Mouse (Mus musculus) embryonic facial prominence, embryonic 14.5 days (tissue): ENCODE data around the gene B3gat2. TPM values are rescaled to one million over a fixed set of nuclear protein-coding genes. Genes with fewer than 3 reads are reported as not detected.

ENCODE experiments used
- ATAC-seq: fragments of 200-750 bp; cut with Nextera tagmentation; 2 replicates; pipeline ENCODE4 v1.8.0; 2017; ENCODE audit warnings: low read depth, moderate number of reproducible peaks, moderate TSS enrichment
- DNase-seq: peaks from one replicate; pipeline ENCODE4 v3.0.0-alpha.2; 2015; ENCODE audit warnings: low spot score
- H3K27ac ChIP-seq: fragments of 300-500 bp; sonication (generic); replicated peaks from 2 replicates; pipeline ENCODE4 v1.5.1; 2014; ENCODE audit warnings: low read depth, mild to moderate bottlenecking, low read length, moderate library complexity
- H3K27me3 ChIP-seq: fragments of 300-500 bp; sonication (generic); replicated peaks from 2 replicates; pipeline ENCODE4 v1.6.1; 2014; ENCODE audit warnings: low read length; ENCODE audit not compliant: control insufficient read depth, insufficient read depth
- H3K36me3 ChIP-seq: fragments of 300-500 bp; sonication (generic); 2 replicates; pipeline ENCODE4 v1.6.1; 2014; ENCODE audit warnings: low read length, mixed read lengths; ENCODE audit not compliant: control insufficient read depth, insufficient read depth
- H3K4me1 ChIP-seq: fragments of 300-500 bp; sonication (generic); 2 replicates; pipeline ENCODE4 v1.6.1; 2014; ENCODE audit warnings: antibody characterized with exemption, low read length; ENCODE audit not compliant: control insufficient read depth, insufficient read depth
- H3K4me2 ChIP-seq: fragments of 300-500 bp; sonication (generic); 2 replicates; pipeline ENCODE4 v1.6.1; 2014; ENCODE audit warnings: low read depth, mild to moderate bottlenecking, low read length, moderate library complexity, mixed read lengths
- H3K4me3 ChIP-seq: fragments of 300-500 bp; sonication (generic); 2 replicates; pipeline ENCODE4 v1.5.1; 2014; ENCODE audit warnings: low read depth, mild to moderate bottlenecking, low read length
- H3K9ac ChIP-seq: fragments of 300-500 bp; sonication (generic); 2 replicates; pipeline ENCODE4 v1.6.1; 2014; ENCODE audit warnings: low read depth, mild to moderate bottlenecking, low read length, moderate library complexity, mixed read lengths
- H3K9me3 ChIP-seq: fragments of 300-500 bp; sonication (generic); 2 replicates; pipeline ENCODE4 v1.6.1; 2016; ENCODE audit warnings: low read length; ENCODE audit not compliant: control insufficient read depth
- WGBS: fragments of 180-500 bp; shearing (Covaris S2); extraction: QIAGEN DNeasy Blood & Tissue Kit; methylation state at CpG from one replicate; pipeline ENCODE4 v1.1.7; 2014; 5-methylcytosine and 5-hydroxymethylcytosine counted together
- polyA plus RNA-seq: library from polyadenylated mRNA; unstranded; fragments of >200 nt; fragmentation: Nextera tagmentation; extraction: Ambion mirVana; gene quantifications from 2 replicates; pipeline ENCODE4 v1.2.1, GENCODE M21; 2014

The B3gat2 gene
- polyA plus RNA-seq, 1 experiment from 2014 or later = 0.64 TPM

DNA sequence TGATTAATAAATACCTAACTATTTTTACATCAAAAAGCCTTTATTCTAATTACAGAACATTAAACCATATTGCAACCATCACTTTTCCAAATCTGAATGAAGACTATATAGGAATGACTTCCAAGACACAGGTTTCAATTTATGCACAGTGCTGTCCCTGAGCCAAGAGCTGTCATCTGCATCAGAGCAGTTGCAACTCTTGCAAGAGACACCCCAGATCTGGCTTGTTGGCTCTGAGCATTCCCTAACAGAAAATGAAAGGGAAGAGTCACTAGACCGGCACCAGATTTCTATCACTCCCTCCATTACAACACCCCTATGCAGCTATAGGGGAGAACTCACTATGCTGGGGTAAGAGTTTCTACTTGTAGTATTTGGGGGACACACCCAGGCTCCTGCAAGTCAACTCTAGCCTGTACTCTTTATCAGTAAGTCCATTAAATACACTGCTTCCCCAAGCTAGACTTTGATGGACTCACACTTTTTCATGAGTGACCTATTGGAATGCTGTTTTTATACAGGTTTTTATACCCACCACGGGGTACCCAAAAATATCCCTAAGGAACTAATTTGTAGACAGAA lies 122.6 kb downstream of the B3gat2 start:
- Histone ChIP-seq H3K4me2 (no peak overlapping the region), H3K27ac (no peak overlapping the region), H3K9ac (no peak overlapping the region), H3K27me3 (no peaks in the 10 kb centered on the region), H3K36me3 (no peaks in the 10 kb centered on the region), H3K4me1 (no peaks in the 10 kb centered on the region), H3K4me3 (no peak overlapping the region), H3K9me3 (no peaks in the 10 kb centered on the region)
- DNase-seq = no peak
- ATAC-seq = no peak
- WGBS = 80% methylated on average over 2 of the region's 2 CpGs

DNA sequence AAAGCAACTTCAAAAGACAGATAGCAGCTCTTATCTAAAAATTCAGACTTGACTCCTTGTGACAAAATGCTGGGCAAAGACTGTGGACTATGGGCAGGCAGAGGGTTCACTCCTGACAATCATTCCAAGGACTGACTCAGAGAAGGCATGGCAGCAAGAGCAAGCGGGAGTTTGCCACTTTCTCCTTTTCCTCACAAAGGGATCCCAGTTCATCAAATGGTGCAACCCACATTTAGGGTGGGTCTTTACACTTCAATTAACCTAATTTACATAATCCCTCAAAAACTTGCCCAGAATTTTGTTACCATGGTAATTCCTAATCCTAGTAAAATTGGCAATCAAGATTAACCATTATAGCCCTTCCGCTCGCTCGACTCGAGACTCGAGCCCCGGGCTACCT lies 123.4 kb downstream of the B3gat2 start:
- 91% methylated on average over 7 of the region's 7 CpGs for WGBS
- H3K9me3 ChIP-seq = no peaks in the 10 kb centered on the region

DNA sequence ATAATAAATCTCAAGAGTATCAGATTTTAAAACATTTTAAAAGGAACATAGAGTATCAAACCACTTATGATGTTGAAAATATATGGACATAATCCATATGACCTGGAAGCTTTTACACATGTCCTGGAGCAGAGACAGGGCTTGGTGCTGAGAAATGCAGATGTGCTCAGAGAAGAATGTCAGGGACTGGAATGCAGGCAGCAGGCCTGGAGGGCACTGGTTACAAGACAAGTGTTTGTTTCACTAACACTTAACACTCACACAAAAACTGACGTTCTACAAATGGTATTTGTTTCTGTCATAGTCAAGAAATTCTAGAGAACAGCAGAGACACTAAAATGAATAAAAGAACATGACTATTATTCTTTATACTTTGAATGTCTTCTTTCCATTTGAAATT lies 130.5 kb downstream of the B3gat2 start:
- peak; percentile 22 for DNase-seq
- Histone ChIP-seq H3K4me2 (no peak overlapping the region), H3K9ac (no peak overlapping the region), H3K27ac (no peak overlapping the region), H3K27me3 (no peaks in the 10 kb centered on the region), H3K9me3 (no peaks in the 10 kb centered on the region), H3K4me1 (no peaks in the 10 kb centered on the region), H3K36me3 (no peaks in the 10 kb centered on the region), H3K4me3 (no peak overlapping the region)
- no peak for ATAC-seq
- WGBS = 13% methylated on average over 1 of the region's 1 CpGs

More for the DNA sequence above, 123.4 kb downstream of the B3gat2 start:
- Histone ChIP-seq H3K27me3 (no peaks in the 10 kb centered on the region), H3K4me1 (no peaks in the 10 kb centered on the region), H3K9ac (no peak overlapping the region), H3K27ac (no peak overlapping the region), H3K4me2 (no peak overlapping the region), H3K36me3 (no peaks in the 10 kb centered on the region), H3K4me3 (no peak overlapping the region)
- DNase-seq (no peak), ATAC-seq (no peak)

Other genes starting within 250 kb of the B3gat2 start
- 51.8 and 55.4 TPM in 2 replicates for gene Smap1, start 160.6 kb downstream of the B3gat2 start, polyA plus RNA-seq
- gene Sdhaf4, start 243.9 kb downstream of the B3gat2 start, polyA plus RNA-seq = 94.4 and 96.1 TPM in 2 replicates